Mouse (Mus musculus): ENCODE measurements around the gene Sat2. TPM values are rescaled to one million over a fixed set of nuclear protein-coding genes. Genes with fewer than 3 reads are reported as not detected.

Gene Sat2
- total RNA-seq, 2 experiments from 2014 or later, result 2.3 to 2.8 TPM

GRCm38 (mm10) chr11:69672211-69672706 is 50.4 kb downstream of the Sat2 start, which contains the start of gene Eif4a1:
Eif4a1 (minus strand) TSS chr11:69672423.
- DNase-seq, result peak; percentile 100

Small RNA genes within 50 kb of the gene (microRNA-seq; reads per million reads assigned to microRNA genes)
- gene Mir1934 (ENCODE audit: borderline replicate concordance in 2 of 2) (0.79 to 2.9 reads per million in 2 experiments), gene Mir467f (ENCODE audit: borderline replicate concordance in 2 of 2) (0 reads per million in 2 experiments)

Other genes with a start within 250 kb of the Sat2 start
- gene Naa38, start 226.5 kb upstream of the Sat2 start, total RNA-seq (2021), result 10 to 100 TPM; 60.4 to 65.0 TPM
- gene Cyb5d1, start 226.4 kb upstream of the Sat2 start, total RNA-seq (2021), result 10 to 100 TPM; 26.5 to 26.9 TPM
- 1 to 10 TPM; 6.1 to 7.0 TPM for gene Tmem88, start 223.8 kb upstream of the Sat2 start, total RNA-seq (2021)
- gene Kdm6b, start 208.3 kb upstream of the Sat2 start, total RNA-seq (2021), result 10 to 100 TPM; 23.9 to 27.7 TPM
- gene Dnah2, start 72.9 kb upstream of the Sat2 start, total RNA-seq (2021), result under 1 TPM; 0.03 to 0.48 TPM
- gene Efnb3, start 61.8 kb upstream of the Sat2 start, total RNA-seq (2021), result under 1 TPM; 0.35 to 0.69 TPM
- 1 to 10 TPM; 3.4 to 3.7 TPM for gene Wrap53, start 41.8 kb upstream of the Sat2 start, total RNA-seq (2021)
- 10 to 100 TPM; 12.2 to 12.7 TPM for gene Trp53, start 41.7 kb upstream of the Sat2 start, total RNA-seq (2021)
- gene Atp1b2, start 16.1 kb upstream of the Sat2 start, total RNA-seq (2021), result 100 to 1,000 TPM; 365 to 378 TPM
- under 1 TPM in 1 of 2 experiments, not detected in 1; 0.62 TPM for gene Shbg, start 4.1 kb upstream of the Sat2 start, total RNA-seq (2021)
- gene Fxr2, start 11.0 kb downstream of the Sat2 start, total RNA-seq (2021), result 10 to 100 TPM; 76.0 to 77.1 TPM
- not detected for gene Sox15, start 33.3 kb downstream of the Sat2 start, total RNA-seq (2021)
- 10 to 100 TPM in 1 of 2 experiments, 1 to 10 TPM in 1; 6.6 to 10.0 TPM for gene Mpdu1, start 40.6 kb downstream of the Sat2 start, total RNA-seq (2021)
- gene Cd68, start 44.1 kb downstream of the Sat2 start, total RNA-seq (2021), result 1 to 10 TPM; 1.3 to 9.1 TPM
- 100 to 1,000 TPM in 1 of 2 experiments, 10 to 100 TPM in 1; 99.8 to 102 TPM for gene Eif4a1, start 50.4 kb downstream of the Sat2 start, total RNA-seq (2021)
- gene Senp3, start 60.1 kb downstream of the Sat2 start, total RNA-seq (2021), result 10 to 100 TPM; 19.1 to 23.5 TPM
- gene Tnfsf13, start 63.8 kb downstream of the Sat2 start, total RNA-seq (2021), result 1 to 10 TPM in 1 of 2 experiments, under 1 TPM in 1; 0.67 to 1.5 TPM
- 10 to 100 TPM in 1 of 2 experiments, 1 to 10 TPM in 1; 8.3 to 11.6 TPM for gene Tnfsf12, start 73.8 kb downstream of the Sat2 start, total RNA-seq (2021)
- gene Tnfsfm13, start 74.1 kb downstream of the Sat2 start, total RNA-seq (2021), result 1 to 10 TPM in 1 of 2 experiments, under 1 TPM in 1; 0.87 to 2.1 TPM
- gene Polr2a, start 136.6 kb downstream of the Sat2 start, total RNA-seq (2021), result 10 to 100 TPM; 24.7 to 27.5 TPM
- not detected for gene Slc35g3, start 139.9 kb downstream of the Sat2 start, total RNA-seq (2021)
- 10 to 100 TPM; 23.0 to 28.1 TPM for gene Zbtb4, start 143.9 kb downstream of the Sat2 start, total RNA-seq (2021)
- 10 to 100 TPM; 36.2 to 53.1 TPM for gene Chrnb1, start 173.9 kb downstream of the Sat2 start, total RNA-seq (2021)
- 1 to 10 TPM; 6.3 to 6.7 TPM for gene Fgf11, start 179.8 kb downstream of the Sat2 start, total RNA-seq (2021)
- under 1 TPM; 0.18 to 0.35 TPM for gene Tmem102, start 183.6 kb downstream of the Sat2 start, total RNA-seq (2021)
- gene Gm39566, start 193.3 kb downstream of the Sat2 start, total RNA-seq (2021), result not detected
- not detected for gene Spem2, start 196.4 kb downstream of the Sat2 start, total RNA-seq (2021)
- not detected for gene Spem1, start 200.2 kb downstream of the Sat2 start, total RNA-seq (2021)
- 1 to 10 TPM; 3.1 to 3.9 TPM for gene Nlgn2, start 215.8 kb downstream of the Sat2 start, total RNA-seq (2021)
- gene Tmem256, start 216.5 kb downstream of the Sat2 start, total RNA-seq (2021), result 100 to 1,000 TPM; 126 to 144 TPM
- 10 to 100 TPM; 10.8 to 13.7 TPM for gene Plscr3, start 224.4 kb downstream of the Sat2 start, total RNA-seq (2021)
- gene Tnk1, start 236.7 kb downstream of the Sat2 start, total RNA-seq (2021), result under 1 TPM in 1 of 2 experiments, not detected in 1; 0.11 TPM